Mouse (Mus musculus) adrenal gland, adult 18-20 months (tissue): ENCODE results near the gene Rpl36-ps4. TPM values are rescaled to one million over a fixed set of nuclear protein-coding genes. Genes with fewer than 3 reads are reported as not detected.

Source experiments
- DNase-seq, 2 experiments: peaks; one replicate each; pipeline ENCODE4 v3.0.0; 2021 to 2022; ENCODE audit warnings: low spot score in 2 of 2
- long read RNA-seq, 2 experiments: library from polyadenylated mRNA; stranded (forward); transcript quantifications; one replicate each; pipeline ENCODE4 v2.0.0; 2021
- total RNA-seq, 2 experiments: library from RNA; stranded (reverse); gene quantifications; 1 replicate in 1 of 2; 2 replicates in 1 of 2; pipeline ENCODE4 v1.2.3; 2021

Gene Rpl36-ps4
- total RNA-seq, result not detected
- long read RNA-seq, experiment 1, result 0 reads
- long read RNA-seq, experiment 2, result 0 reads

- DNase-seq, result no peak
Measured at GRCm38 (mm10) chr17:87920677-87921076, at the start of gene Rpl36-ps4. Rpl36-ps4 (plus strand) TSS chr17:87920977.

GRCm38 (mm10) chr17:87871461-87872126 is 49.2 kb upstream of the Rpl36-ps4 start:
- DNase-seq, result no peak

- DNase-seq, result no peak
Measured at GRCm38 (mm10) chr17:87872286-87872685, 48.5 kb upstream of the Rpl36-ps4 start.

- DNase-seq, result no peak
Measured at GRCm38 (mm10) chr17:87873456-87873855, 47.3 kb upstream of the Rpl36-ps4 start.

GRCm38 (mm10) chr17:87873943-87874342 is 46.8 kb upstream of the Rpl36-ps4 start:
- no peak for DNase-seq

- DNase-seq, result no peak
Measured at GRCm38 (mm10) chr17:87875346-87875920, 45.3 kb upstream of the Rpl36-ps4 start.

- DNase-seq, result no peak
Measured at GRCm38 (mm10) chr17:87876295-87877000, 44.3 kb upstream of the Rpl36-ps4 start.

- no peak for DNase-seq
Measured at GRCm38 (mm10) chr17:87877207-87878073, 43.3 kb upstream of the Rpl36-ps4 start.

- no peak for DNase-seq
Measured at GRCm38 (mm10) chr17:87878556-87879483, 42.0 kb upstream of the Rpl36-ps4 start.

GRCm38 (mm10) chr17:87879484-87880225 is 41.1 kb upstream of the Rpl36-ps4 start:
- no peak for DNase-seq

- peak; percentile 20 to 30 for DNase-seq
Measured at GRCm38 (mm10) chr17:87882594-87882993, 38.2 kb upstream of the Rpl36-ps4 start.

GRCm38 (mm10) chr17:87897175-87897574 is 23.6 kb upstream of the Rpl36-ps4 start:
- no peak for DNase-seq

- no peak for DNase-seq
Measured at GRCm38 (mm10) chr17:87900677-87901076, 20.1 kb upstream of the Rpl36-ps4 start.

GRCm38 (mm10) chr17:87901163-87901562 is 19.6 kb upstream of the Rpl36-ps4 start:
- DNase-seq, result no peak

- DNase-seq, result no peak
Measured at GRCm38 (mm10) chr17:87903213-87903612, 17.6 kb upstream of the Rpl36-ps4 start.

GRCm38 (mm10) chr17:87903725-87904124 is 17.1 kb upstream of the Rpl36-ps4 start:
- no peak for DNase-seq

GRCm38 (mm10) chr17:87915386-87915785 is 5.4 kb upstream of the Rpl36-ps4 start:
- DNase-seq, result no peak

GRCm38 (mm10) chr17:87918121-87918520 is 2.7 kb upstream of the Rpl36-ps4 start:
- DNase-seq, result no peak

- no peak for DNase-seq
Measured at GRCm38 (mm10) chr17:87934326-87934725, 13.5 kb downstream of the Rpl36-ps4 start.
